Mouse (Mus musculus) spleen, adult 2 months (tissue): ENCODE results near the gene Tnfsf13.

Source experiments
- CTCF ChIP-seq: fragments of 200-500 bp; IDR thresholded peaks from 2 replicates; pipeline ENCODE4 v1.5.1; 2011; ENCODE audit warnings: mild to moderate bottlenecking, inconsistent platforms; ENCODE audit not compliant: insufficient read depth, insufficient read length, insufficient replicate concordance; ENCODE audit errors: extremely low read depth
- POLR2A ChIP-seq: fragments of 200-500 bp; IDR thresholded peaks from 2 replicates; pipeline ENCODE4 v1.6.1; 2011; ENCODE audit warnings: low read depth, low read length, inconsistent platforms

GRCm38 (mm10) chr11:69684128-69684745 lies 1.3 kb downstream of the Tnfsf13 start:
- no peak for TF ChIP-seq POLR2A
- no peak for TF ChIP-seq CTCF
